Mouse (Mus musculus) lung, postnatal 0 days (tissue): ENCODE data around the gene Hoxd10. TPM values are rescaled to one million over a fixed set of nuclear protein-coding genes. Genes with fewer than 3 reads are reported as not detected.

Experiments
- ATAC-seq: fragments of 200-750 bp; cut with Nextera tagmentation; 2 replicates; pipeline ENCODE4 v1.8.0; 2017; ENCODE audit warnings: moderate library complexity
- DNase-seq: peaks from one replicate; pipeline ENCODE4 v3.0.0-alpha.2; 2016; ENCODE audit warnings: low spot score
- H3K27ac ChIP-seq: fragments of 300-500 bp; sonication (generic); 2 replicates; pipeline ENCODE4 v1.5.1; 2014; ENCODE audit warnings: antibody characterized with exemption, mild to moderate bottlenecking, low read length, mixed read lengths
- H3K27me3 ChIP-seq: fragments of 300-500 bp; sonication (generic); replicated peaks from 2 replicates; pipeline ENCODE4 v1.6.1; 2014; ENCODE audit warnings: low read length, mixed read lengths; ENCODE audit not compliant: insufficient read depth
- H3K36me3 ChIP-seq: fragments of 300-500 bp; sonication (generic); 2 replicates; pipeline ENCODE4 v1.6.1; 2014; ENCODE audit warnings: low read length, mixed read lengths; ENCODE audit not compliant: insufficient read depth
- H3K4me1 ChIP-seq: fragments of 300-500 bp; sonication (generic); 2 replicates; pipeline ENCODE4 v1.6.1; 2014; ENCODE audit warnings: antibody characterized with exemption, low read depth, low read length, mixed read lengths; ENCODE audit not compliant: insufficient read depth
- H3K4me2 ChIP-seq: fragments of 300-500 bp; sonication (generic); replicated peaks from 2 replicates; pipeline ENCODE4 v1.6.1; 2014; ENCODE audit warnings: low read depth, mild to moderate bottlenecking, low read length, moderate library complexity, mixed read lengths
- H3K4me3 ChIP-seq: fragments of 300-500 bp; sonication (generic); 2 replicates; pipeline ENCODE4 v1.5.1; 2014; ENCODE audit warnings: low read depth, low read length
- H3K9ac ChIP-seq: fragments of 300-500 bp; sonication (generic); replicated peaks from 2 replicates; pipeline ENCODE4 v1.6.1; 2014; ENCODE audit warnings: low read depth, mild to moderate bottlenecking
- H3K9me3 ChIP-seq: fragments of 300-500 bp; sonication (generic); 2 replicates; pipeline ENCODE4 v1.6.1; 2016; ENCODE audit warnings: low read length, mixed read lengths
- CTCF ChIP-seq: IDR thresholded peaks from 2 replicates; pipeline ENCODE4 v1.5.1; 2016; ENCODE audit warnings: antibody characterized with exemption, mild to moderate bottlenecking
- EP300 ChIP-seq: IDR thresholded peaks from 2 replicates; pipeline ENCODE4 v1.6.1; 2016; ENCODE audit warnings: antibody characterized with exemption, mild to moderate bottlenecking, control low read depth
- WGBS: fragments of 180-500 bp; shearing (Covaris S2); extraction: QIAGEN DNeasy Blood & Tissue Kit; methylation state at CpG from one replicate; pipeline ENCODE4 v1.1.7; 2014; 5-methylcytosine and 5-hydroxymethylcytosine counted together
- polyA plus RNA-seq: library from polyadenylated mRNA; unstranded; fragments of >200 nt; fragmentation: Nextera tagmentation; extraction: Ambion mirVana; gene quantifications from 2 replicates; pipeline ENCODE4 v1.2.1, GENCODE M21; 2015

Gene Hoxd10
- polyA plus RNA-seq, 1 experiment from 2014 or later, result 0.20 TPM

DNA sequence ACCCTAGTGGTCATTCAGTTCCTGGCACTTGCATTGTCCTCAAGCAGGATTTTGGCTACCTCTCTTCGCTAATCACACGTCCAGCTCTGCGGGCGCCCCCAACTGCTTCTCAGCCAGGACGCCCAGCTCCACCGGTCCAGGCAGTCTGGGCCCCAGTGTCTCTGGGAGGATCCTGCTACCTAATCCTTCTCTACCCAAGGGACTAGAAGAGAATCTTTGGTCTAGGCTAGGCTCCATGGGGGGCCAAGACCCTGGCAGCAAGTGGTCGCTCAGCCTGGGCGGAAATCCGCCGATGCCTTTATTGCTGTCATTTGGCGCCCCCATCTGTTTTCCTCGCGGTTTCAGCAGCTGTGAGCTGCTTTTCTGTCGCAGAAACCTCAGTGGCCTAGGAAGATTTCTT lies 30.0 kb upstream of the Hoxd10 start:
- H3K27ac ChIP-seq, result no peak overlapping the region
- no peak overlapping the region for H3K4me3 ChIP-seq
- H3K9me3 ChIP-seq, result no peaks in the 10 kb centered on the region
- H3K36me3 ChIP-seq, result no peaks in the 10 kb centered on the region
- 0 out of 2 replicates have a peak, but pooled peaks cover 6% of the 10 kb centered on the region for H3K4me1 ChIP-seq
- no peak overlapping the region for H3K9ac ChIP-seq
- ATAC-seq (no peak), DNase-seq (peak; percentile 50)
- WGBS, result 2% methylated on average over 14 of the region's 14 CpGs
- TF ChIP-seq CTCF (peak; percentile 59), EP300 (no peak)
- no peak overlapping the region for H3K4me2 ChIP-seq
- H3K27me3 ChIP-seq, result peaks cover 83% of the 10 kb centered on the region

DNA sequence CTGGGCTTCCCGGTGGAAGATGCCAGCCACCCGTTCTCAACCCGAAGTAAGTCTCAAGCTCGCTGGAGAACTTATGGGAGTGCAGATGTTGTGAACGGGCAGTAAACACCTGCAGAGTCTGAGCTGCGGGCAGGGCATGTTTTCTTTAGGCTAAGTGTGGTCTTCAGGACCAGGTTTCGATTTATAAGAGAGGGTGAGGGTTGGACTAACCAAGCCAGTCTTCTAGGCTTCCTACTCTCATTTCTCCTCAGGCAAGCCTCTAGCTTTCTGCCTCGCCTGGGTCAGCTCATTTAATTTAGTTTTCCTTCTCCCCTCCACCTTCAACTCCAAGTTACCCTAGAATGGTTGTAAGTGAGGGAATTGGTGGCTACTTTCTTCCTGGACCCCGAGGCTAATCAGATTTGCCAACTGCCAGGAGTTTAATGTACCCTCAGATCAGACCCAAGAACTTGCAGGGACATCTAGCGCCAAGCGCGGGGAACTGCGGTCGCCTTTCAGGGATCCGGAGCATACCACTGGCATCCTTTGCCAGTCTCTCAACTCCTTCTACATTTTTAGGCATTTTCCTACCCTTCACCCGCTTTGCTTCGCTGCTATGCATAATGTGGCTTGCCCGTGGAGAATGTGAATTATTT lies 28.3 kb upstream of the Hoxd10 start:
- Histone ChIP-seq H3K27ac (no peak overlapping the region), H3K4me2 (no peak overlapping the region), H3K4me1 (no peaks in the 10 kb centered on the region; the same call in 1 of the 2 replicates), H3K36me3 (no peaks in the 10 kb centered on the region), H3K4me3 (no peak overlapping the region), H3K27me3 (peaks cover 86% of the 10 kb centered on the region), H3K9ac (no peak overlapping the region), H3K9me3 (no peaks in the 10 kb centered on the region)
- TF ChIP-seq CTCF (peak; percentile 79), EP300 (no peak)
- 4% methylated on average over 18 of the region's 18 CpGs for WGBS
- DNase-seq, result peak; percentile 58
- no peak for ATAC-seq

DNA sequence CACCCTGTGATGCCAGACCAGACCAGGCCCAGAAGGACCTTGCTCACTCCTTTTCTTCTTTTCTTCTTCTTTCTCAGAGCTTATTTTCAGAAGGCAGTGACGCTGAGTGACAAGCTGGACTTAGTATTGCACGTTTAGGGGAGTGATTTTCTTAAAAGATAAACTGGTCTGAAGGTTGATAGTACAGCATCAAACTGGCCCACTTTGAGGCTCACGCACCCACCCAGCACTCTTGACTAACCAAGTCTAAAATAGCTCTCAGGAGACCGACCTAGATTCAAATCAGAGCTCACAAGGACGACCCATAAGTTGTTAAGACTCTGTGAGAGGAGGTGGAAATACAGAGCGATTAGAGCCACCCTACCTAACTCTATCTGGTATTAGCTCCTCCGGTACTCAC lies 25.3 kb upstream of the Hoxd10 start:
- WGBS, result 5% methylated on average over 7 of the region's 7 CpGs
- Histone ChIP-seq H3K4me1 (no peaks in the 10 kb centered on the region; the same call in 1 of the 2 replicates), H3K4me3 (no peak overlapping the region), H3K9ac (no peak overlapping the region), H3K27me3 (peaks cover 87% of the 10 kb centered on the region), H3K27ac (no peak overlapping the region), H3K9me3 (no peaks in the 10 kb centered on the region), H3K36me3 (no peaks in the 10 kb centered on the region), H3K4me2 (no peak overlapping the region)
- ATAC-seq, result no peak
- DNase-seq, result no peak
- TF ChIP-seq EP300, result no peak
- no peak for TF ChIP-seq CTCF

DNA sequence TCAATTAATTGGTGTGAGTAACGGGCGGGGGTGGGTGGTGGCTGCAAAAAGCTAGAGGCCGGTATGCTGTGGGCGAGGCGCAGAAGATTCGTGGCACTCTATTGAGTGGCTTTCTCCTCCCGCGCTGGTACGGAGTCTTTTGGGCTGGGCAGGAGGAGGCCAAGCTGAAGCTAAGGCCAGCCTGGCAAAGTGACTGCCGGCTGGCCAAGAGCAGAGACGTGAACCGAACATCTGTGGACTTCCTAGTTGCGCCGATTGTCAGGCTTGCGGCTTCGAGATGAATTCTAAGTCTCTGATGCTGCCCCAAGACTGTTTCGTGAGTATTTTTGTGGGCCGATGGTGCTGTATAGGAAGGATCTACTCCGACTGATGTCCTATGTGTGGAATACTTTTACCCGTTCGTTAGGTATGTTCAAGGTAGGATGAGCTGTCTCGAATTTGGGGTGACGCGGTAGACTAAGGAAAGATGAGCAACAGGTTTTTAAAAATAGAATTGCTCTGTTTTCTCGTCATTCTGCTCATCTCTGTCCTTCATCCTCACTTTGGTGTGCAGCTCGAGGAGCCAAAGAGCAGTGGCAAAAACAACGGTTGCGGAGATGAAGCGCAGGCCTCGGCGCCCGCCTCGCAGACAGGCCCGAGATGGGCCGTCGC lies 24.4 kb upstream of the Hoxd10 start:
- ATAC-seq, result no peak
- 5% methylated on average over 35 of the region's 36 CpGs for WGBS
- no peak overlapping the region for H3K4me3 ChIP-seq

DNA sequence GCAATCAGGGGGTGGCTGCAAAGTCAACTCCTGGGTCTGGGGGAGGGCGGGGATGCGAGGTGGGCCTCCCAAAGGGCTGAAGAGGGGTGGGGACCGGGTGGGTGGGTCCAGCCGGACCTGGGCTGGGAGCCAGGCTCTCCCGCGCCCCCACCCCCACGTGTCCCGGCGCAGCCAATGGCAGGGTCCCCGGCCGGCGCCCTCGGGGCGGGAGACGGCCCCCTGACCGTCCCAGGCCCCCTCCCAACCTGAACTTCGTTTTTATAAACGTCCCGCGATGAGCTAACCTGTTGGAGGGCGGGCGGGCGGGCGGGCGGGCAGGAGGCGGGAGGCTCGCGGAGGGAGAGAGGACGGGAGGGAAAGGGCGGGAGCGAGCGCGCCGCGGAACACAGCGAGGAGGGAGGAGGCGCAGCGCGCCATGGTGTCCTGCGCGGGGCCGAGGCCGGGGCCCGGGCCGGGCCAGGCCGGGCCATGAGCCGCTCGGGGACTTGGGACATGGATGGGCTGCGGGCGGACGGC lies 23.8 kb upstream of the Hoxd10 start, which contains the start of gene Hoxd13:
Gene Hoxd13 (plus strand): TSS at position 469 of the 516 bp plus-strand sequence.
- Histone ChIP-seq H3K4me1 (peaks cover 3% of the 10 kb centered on the region), H3K9ac (no peak within 1 kb of the TSS), H3K4me2 (peak within 1 kb of the TSS; percentile 73), H3K36me3 (no peaks in the 10 kb centered on the region), H3K27ac (no peak within 1 kb of the TSS), H3K9me3 (no peaks in the 10 kb centered on the region), H3K4me3 (peak within 1 kb of the TSS; percentile 35), H3K27me3 (peaks cover 88% of the 10 kb centered on the region)
- WGBS, result 0% methylated on average over 19 of the region's 51 CpGs
- no peak for DNase-seq
- peak; percentile 44; the same call in 1 of the 2 replicates for ATAC-seq
- TF ChIP-seq EP300, result no peak
- no peak for TF ChIP-seq CTCF

More for the DNA sequence above, 24.4 kb upstream of the Hoxd10 start:
- no peak overlapping the region for H3K4me2 ChIP-seq
- H3K9ac ChIP-seq, result no peak overlapping the region
- no peaks in the 10 kb centered on the region for H3K36me3 ChIP-seq
- peaks cover 88% of the 10 kb centered on the region for H3K27me3 ChIP-seq
- no peaks in the 10 kb centered on the region; the same call in 1 of the 2 replicates for H3K4me1 ChIP-seq
- H3K27ac ChIP-seq, result no peak overlapping the region
- TF ChIP-seq CTCF (no peak), EP300 (no peak)
- no peaks in the 10 kb centered on the region for H3K9me3 ChIP-seq
- DNase-seq, result no peak

DNA sequence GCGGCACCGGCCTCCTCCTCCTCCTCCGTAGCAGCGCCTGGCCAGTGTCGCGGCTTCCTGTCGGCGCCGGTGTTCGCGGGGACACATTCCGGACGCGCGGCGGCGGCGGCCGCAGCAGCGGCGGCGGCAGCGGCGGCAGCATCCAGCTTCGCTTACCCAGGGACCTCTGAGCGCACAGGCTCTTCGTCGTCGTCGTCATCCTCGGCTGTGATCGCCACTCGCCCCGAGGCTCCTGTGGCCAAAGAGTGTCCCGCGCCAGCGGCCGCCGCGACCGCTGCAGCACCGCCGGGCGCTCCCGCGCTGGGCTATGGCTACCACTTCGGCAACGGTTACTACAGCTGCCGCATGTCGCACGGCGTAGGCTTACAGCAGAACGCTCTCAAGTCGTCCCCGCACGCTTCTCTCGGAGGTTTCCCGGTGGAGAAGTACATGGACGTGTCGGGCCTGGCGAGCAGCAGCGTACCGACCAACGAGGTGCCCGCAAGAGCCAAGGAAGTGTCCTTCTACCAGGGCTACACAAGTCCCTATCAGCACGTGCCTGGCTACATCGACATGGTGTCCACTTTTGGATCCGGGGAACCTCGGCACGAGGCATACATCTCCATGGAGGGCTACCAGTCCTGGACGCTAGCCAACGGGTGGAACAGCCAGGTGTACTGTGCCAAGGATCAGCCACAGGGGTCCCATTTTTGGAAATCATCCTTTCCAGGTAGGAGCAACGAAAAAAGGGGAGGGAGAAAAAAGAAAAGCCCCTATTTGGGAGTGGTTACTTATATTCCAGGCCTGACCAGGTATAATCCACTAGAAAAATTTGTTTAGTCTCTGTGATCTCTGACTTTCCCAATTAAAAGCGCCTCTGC lies 23.1 kb upstream of the Hoxd10 start:
- Histone ChIP-seq H3K27ac (no peak overlapping the region), H3K9ac (no peak overlapping the region), H3K27me3 (peaks cover 88% of the 10 kb centered on the region), H3K9me3 (no peaks in the 10 kb centered on the region), H3K36me3 (no peaks in the 10 kb centered on the region), H3K4me1 (peaks cover 4% of the 10 kb centered on the region), H3K4me3 (peak overlapping the region; percentile 35), H3K4me2 (peak overlapping the region; percentile 73)
- no peak for TF ChIP-seq CTCF
- TF ChIP-seq EP300, result no peak
- DNase-seq (no peak), ATAC-seq (peak; percentile 16; the same call in 1 of the 2 replicates)
- WGBS, result 1% methylated on average over 43 of the region's 74 CpGs
